Comparison of ENCODE assay signal across 9 mouse cellular contexts in genomic region chr2:85246506-85247082, GRCm38 (mm10). TPM values are rescaled to one million over a fixed set of nuclear protein-coding genes. Genes with fewer than 3 reads are reported as not detected.
DNase-seq lines count a peak whose midpoint lies in the region; ATAC-seq and TF ChIP-seq lines count a peak whose summit lies in the region.
"Had no signal": no experiment of that assay in that cellular context is flagged by ENCODE, and none has a peak within 500 bp of the region (broad histone marks: within the 10 kb centered on the region; RNA-seq: fewer than 3 reads in every experiment).

No protein-coding gene starts in this region.

- H3K4me3 ChIP-seq in left cerebral cortex, adult 2 months = no peak overlapping the region
- H3K4me3 ChIP-seq in midbrain, embryonic 11.5 days (ENCODE audit: low read depth, low read length) = no peak overlapping the region
- H3K4me3 ChIP-seq: myocyte had no signal

- no peaks in the 10 kb centered on the region for H3K27me3 ChIP-seq in midbrain, embryonic 11.5 days (ENCODE audit: control insufficient read depth, insufficient read depth, low read length)

- no peaks in the 10 kb centered on the region for H3K36me3 ChIP-seq in midbrain, embryonic 11.5 days (ENCODE audit: control insufficient read depth, insufficient read depth, low read length)

- peak; percentile 44 for DNase-seq in R1 (ENCODE audit: low read depth, low spot score)
- DNase-seq in cerebellum, postnatal 14 days = peak; percentile 90 to 92
- peak; percentile 72 for DNase-seq in gastrocnemius, adult 18-20 months (ENCODE audit: low spot score)
- DNase-seq in hindlimb bud, embryonic 11.5 days (ENCODE audit: extremely low spot score, low read depth, low spot score) = peak; percentile 26
- peak; percentile 76 to 89 for DNase-seq in left cerebral cortex, adult 2 months (ENCODE audit: extremely low spot score in 1 of 2, low spot score in 2 of 2)
- peak; percentile 98 for DNase-seq in midbrain, embryonic 11.5 days (ENCODE audit: low spot score, missing footprints)
- peak; percentile 34 for DNase-seq in skeletal muscle tissue, adult 2 months (ENCODE audit: low read depth, low spot score)

- H3K4me2 ChIP-seq in midbrain, embryonic 11.5 days = no peak overlapping the region

- H3K9ac ChIP-seq in midbrain, embryonic 11.5 days (ENCODE audit: low read length) = no peak overlapping the region

- intact Hi-C loops in left cerebral cortex, adult 2 months (cut with DNase I) = loop anchor here (1.0 to 5.0 kb wide), 4 partner anchors 49 to 315 kb away; partner anchors contain the start of gene Lrrc55

- peak; percentile 73 for ATAC-seq in midbrain, embryonic 11.5 days (ENCODE audit: low FRiP score)
- no peak for ATAC-seq in activated CD4-positive, CD25-positive, alpha-beta regulatory T cell, adult 4 months

- H3K9me3 ChIP-seq in midbrain, embryonic 11.5 days (ENCODE audit: control insufficient read depth, low read length) = no peaks in the 10 kb centered on the region

- H3K4me1 ChIP-seq in midbrain, embryonic 11.5 days (ENCODE audit: control insufficient read depth, insufficient read depth, low read length) = no peaks in the 10 kb centered on the region

- 19% methylated on average over 4 of the region's 4 CpGs for WGBS in midbrain, embryonic 11.5 days

- peak; percentile 99 for TF ChIP-seq CTCF in left cerebral cortex, adult 2 months (IDR thresholded peaks at IDR 0.05)

- no peak overlapping the region for H3K27ac ChIP-seq in left cerebral cortex, adult 2 months
- no peak overlapping the region for H3K27ac ChIP-seq in midbrain, embryonic 11.5 days (ENCODE audit: low read depth, low read length)

RNA-seq across cellular contexts. Expression of gene Lrrc55, which starts 49.6 kb away (rescaled TPM):
- under 1 TPM; 0.23 to 0.71 TPM for total RNA-seq in gastrocnemius, adult 18-20 months (2021)
- 10 to 100 TPM; 32.8 to 36.5 TPM for total RNA-seq in left cerebral cortex, adult 2 months (2021)
- 1.2 and 1.3 TPM in 2 replicates for polyA plus RNA-seq in midbrain, embryonic 11.5 days (2014; fragmentation: Nextera tagmentation; extraction: Ambion mirVana)
- polyA plus RNA-seq in activated CD4-positive, CD25-positive, alpha-beta regulatory T cell, adult 4 months (2017; shearing (Covaris generic)) = not detected

Comparison
In these comparisons a context has a peak if more than half of its experiments do, and no peak if none do; other contexts are left out.
1. DNase-seq: peak in every context shown above with its lines; median percentile 98 in midbrain, embryonic 11.5 days; 91 in cerebellum, postnatal 14 days; 82 in left cerebral cortex, adult 2 months; 72 in gastrocnemius, adult 18-20 months; 44 in R1; 34 in skeletal muscle tissue, adult 2 months; 26 in hindlimb bud, embryonic 11.5 days.
2. RNA of gene Lrrc55, which starts 49.6 kb away (total RNA-seq): 32.8 to 36.5 TPM in left cerebral cortex, adult 2 months; 0.23 to 0.71 TPM in gastrocnemius, adult 18-20 months; every median in the first group is over 10 times any median in the second.